Mouse (Mus musculus): ENCODE measurements around the gene Plekhh2. TPM values are rescaled to one million over a fixed set of nuclear protein-coding genes. Genes with fewer than 3 reads are reported as not detected.
A peak's percentile ranks its signal among the peaks of the same experiment; 100 is the strongest.

Gene Plekhh2
- polyA plus RNA-seq, 1 experiment from 2014 or later = 7.0 TPM

- WGBS = 28% methylated on average over 9 of the region's 9 CpGs
- Histone ChIP-seq H3K4me3 (replicated peaks) (peak overlapping the region; percentile 56), H3K9me3 (peaks cover 11% of the 10 kb centered on the region), H3K27me3 (no peaks in the 10 kb centered on the region), H3K27ac (peak overlapping the region; percentile 80), H3K9ac (replicated peaks) (peak overlapping the region; percentile 58), H3K4me1 (replicated peaks) (peaks cover 16% of the 10 kb centered on the region), H3K36me3 (no peaks in the 10 kb centered on the region), H3K4me2 (peak overlapping the region; percentile 67)
- 0 out of 2 replicates have a peak, but pooled peaks have one; percentile 7 for ATAC-seq (ENCODE audit: insufficient number of reproducible peaks, insufficient read depth, low FRiP score, low TSS enrichment, low read depth)
Observed at GRCm38 (mm10) chr17:84626857-84627305, 115.2 kb downstream of the Plekhh2 start.

DNA sequence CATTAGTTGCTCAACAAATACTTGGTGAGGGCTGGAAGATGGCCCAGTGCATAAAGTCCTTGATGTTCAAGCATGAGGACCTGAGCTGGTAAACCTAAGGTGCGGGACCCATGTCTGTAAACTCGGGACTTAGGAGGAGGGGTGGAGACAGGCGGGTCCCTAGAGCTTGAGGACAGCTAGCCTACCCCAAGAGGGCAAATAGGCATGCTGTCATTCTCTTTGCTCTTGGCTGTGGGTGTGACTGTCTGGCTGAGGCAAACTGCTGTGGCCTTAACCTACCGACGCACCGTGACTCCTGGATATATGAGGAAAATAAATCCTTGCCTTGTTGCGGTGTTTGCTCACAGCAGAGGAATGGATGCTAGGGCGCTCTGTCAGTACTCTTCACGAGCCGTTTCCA, 116.0 kb downstream of the Plekhh2 start:
- no peak overlapping the region for H3K4me2 ChIP-seq
- 85% methylated on average over 10 of the region's 10 CpGs for WGBS
- H3K27me3 ChIP-seq = no peaks in the 10 kb centered on the region
- H3K27ac ChIP-seq = no peak overlapping the region
- H3K9ac ChIP-seq (replicated peaks) = no peak overlapping the region
- no peak for ATAC-seq (ENCODE audit: insufficient number of reproducible peaks, insufficient read depth, low FRiP score, low TSS enrichment, low read depth)
- no peak overlapping the region for H3K4me3 ChIP-seq (replicated peaks)
- H3K4me1 ChIP-seq (replicated peaks) = peaks cover 13% of the 10 kb centered on the region
- no peaks in the 10 kb centered on the region for H3K36me3 ChIP-seq
- H3K9me3 ChIP-seq = peaks cover 11% of the 10 kb centered on the region

DNA sequence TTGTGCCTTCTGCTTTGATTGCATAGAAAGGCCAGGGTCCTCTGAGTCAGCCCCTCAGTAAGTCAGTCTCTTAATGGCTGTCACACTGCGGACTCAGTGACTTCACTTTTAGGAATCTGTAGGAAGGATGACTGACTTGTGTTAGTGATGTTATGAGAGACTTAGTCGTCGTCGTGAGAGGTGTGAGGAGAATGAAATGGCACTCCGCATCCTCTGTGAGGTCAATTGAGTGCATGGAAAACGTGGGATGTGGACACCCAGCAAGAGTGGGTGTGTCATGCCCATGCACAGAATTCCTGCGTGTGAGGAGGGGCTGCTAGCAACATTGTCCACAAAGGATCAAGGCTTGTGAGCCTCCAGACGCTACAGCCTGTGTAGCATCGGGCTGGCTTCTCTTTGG, 116.9 kb downstream of the Plekhh2 start:
- H3K9me3 ChIP-seq = peaks cover 9% of the 10 kb centered on the region
- H3K27me3 ChIP-seq = no peaks in the 10 kb centered on the region
- 72% methylated on average over 9 of the region's 9 CpGs for WGBS
- H3K4me3 ChIP-seq (replicated peaks) = no peak overlapping the region
- ATAC-seq (ENCODE audit: insufficient number of reproducible peaks, insufficient read depth, low FRiP score, low TSS enrichment, low read depth) = no peak
- peaks cover 10% of the 10 kb centered on the region; the same call in 1 of the 2 replicates for H3K4me1 ChIP-seq (replicated peaks)
- H3K9ac ChIP-seq (replicated peaks) = no peak overlapping the region
- H3K36me3 ChIP-seq = no peaks in the 10 kb centered on the region
- no peak overlapping the region for H3K4me2 ChIP-seq
- no peak overlapping the region for H3K27ac ChIP-seq

GRCm38 (mm10) chr17:84631836-84632235, 120.1 kb downstream of the Plekhh2 start:
- H3K4me1 ChIP-seq (replicated peaks) = peaks cover 14% of the 10 kb centered on the region
- no peak overlapping the region for H3K4me3 ChIP-seq (replicated peaks)
- H3K4me2 ChIP-seq = no peak overlapping the region
- 89% methylated on average over 6 of the region's 6 CpGs for WGBS
- no peaks in the 10 kb centered on the region for H3K36me3 ChIP-seq
- H3K27ac ChIP-seq = no peak overlapping the region
- no peak overlapping the region for H3K9ac ChIP-seq (replicated peaks)
- no peaks in the 10 kb centered on the region for H3K9me3 ChIP-seq
- H3K27me3 ChIP-seq = no peaks in the 10 kb centered on the region
- ATAC-seq (ENCODE audit: insufficient number of reproducible peaks, insufficient read depth, low FRiP score, low TSS enrichment, low read depth) = no peak

DNA sequence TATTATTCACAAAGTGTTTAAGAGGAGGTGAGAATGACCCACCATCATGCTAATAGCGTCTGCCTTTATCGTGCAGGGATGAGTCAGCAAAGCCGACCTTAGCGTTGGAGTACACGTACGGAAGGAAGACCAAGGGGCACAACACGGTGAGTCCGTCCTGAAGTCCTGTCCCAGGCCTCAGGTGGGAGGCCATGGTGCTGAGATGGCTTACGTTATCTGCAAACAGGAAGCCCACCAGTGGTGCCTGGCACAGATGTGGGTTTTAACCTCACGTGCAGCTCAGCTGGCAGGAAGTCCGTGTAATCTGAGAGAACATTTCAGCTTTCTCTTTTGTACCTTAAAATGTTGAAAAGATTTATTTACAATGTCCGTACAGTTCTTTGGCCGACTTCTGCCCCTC, 121.7 kb downstream of the Plekhh2 start:
- Histone ChIP-seq H3K4me3 (replicated peaks) (no peak overlapping the region), H3K4me2 (no peak overlapping the region), H3K9ac (replicated peaks) (no peak overlapping the region), H3K27ac (no peak overlapping the region), H3K27me3 (no peaks in the 10 kb centered on the region), H3K4me1 (replicated peaks) (peaks cover 5% of the 10 kb centered on the region), H3K36me3 (no peaks in the 10 kb centered on the region), H3K9me3 (no peaks in the 10 kb centered on the region)
- no peak for ATAC-seq (ENCODE audit: insufficient number of reproducible peaks, insufficient read depth, low FRiP score, low TSS enrichment, low read depth)
- whole genome bisulfite sequencing = 76% methylated on average over 13 of the region's 13 CpGs

- peaks cover 7% of the 10 kb centered on the region; the same call in 1 of the 2 replicates for H3K36me3 ChIP-seq
- H3K4me2 ChIP-seq = no peak overlapping the region
- no peak overlapping the region for H3K4me3 ChIP-seq (replicated peaks)
- no peak for ATAC-seq (ENCODE audit: insufficient number of reproducible peaks, insufficient read depth, low FRiP score, low TSS enrichment, low read depth)
- H3K27me3 ChIP-seq = no peaks in the 10 kb centered on the region
- H3K27ac ChIP-seq = 0 out of 2 replicates have a peak overlapping the region, but pooled peaks have one; percentile 45
- H3K9me3 ChIP-seq = no peaks in the 10 kb centered on the region
- no peak overlapping the region for H3K9ac ChIP-seq (replicated peaks)
- peaks cover 11% of the 10 kb centered on the region for H3K4me1 ChIP-seq (replicated peaks)
- WGBS = 60% methylated on average over 8 of the region's 8 CpGs
Observed at GRCm38 (mm10) chr17:84636328-84636727, 124.6 kb downstream of the Plekhh2 start.

DNA sequence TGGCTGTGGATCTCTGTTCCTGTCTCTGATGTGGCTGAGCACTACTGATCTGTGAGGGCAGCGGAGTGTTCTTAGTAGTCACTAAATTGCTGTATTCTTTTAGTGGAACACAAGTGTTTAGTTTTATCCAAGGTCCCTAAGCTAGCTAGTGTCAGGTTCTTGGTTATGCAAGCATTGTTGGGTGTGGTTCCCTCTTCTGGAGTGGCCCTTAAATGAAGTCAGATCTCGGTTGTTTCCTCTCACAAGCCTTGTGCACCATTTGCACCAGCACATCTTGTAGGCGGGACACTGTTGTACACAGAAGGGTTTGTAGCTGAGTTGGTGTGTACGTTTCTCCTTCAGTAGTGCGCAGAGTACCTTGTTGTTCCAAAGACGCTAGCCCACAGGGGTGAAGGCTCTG, 126.3 kb downstream of the Plekhh2 start:
- no peak overlapping the region for H3K4me2 ChIP-seq
- peaks cover 7% of the 10 kb centered on the region; the same call in 1 of the 2 replicates for H3K36me3 ChIP-seq
- no peak for ATAC-seq (ENCODE audit: insufficient number of reproducible peaks, insufficient read depth, low FRiP score, low TSS enrichment, low read depth)

GRCm38 (mm10) chr17:84639796-84640378, 128.2 kb downstream of the Plekhh2 start:
- no peak for ATAC-seq (ENCODE audit: insufficient number of reproducible peaks, insufficient read depth, low FRiP score, low TSS enrichment, low read depth)
- no peak overlapping the region for H3K4me3 ChIP-seq (replicated peaks)
- peaks cover 23% of the 10 kb centered on the region for H3K4me1 ChIP-seq (replicated peaks)
- H3K9ac ChIP-seq (replicated peaks) = no peak overlapping the region
- no peaks in the 10 kb centered on the region for H3K9me3 ChIP-seq
- H3K27ac ChIP-seq = no peak overlapping the region
- H3K27me3 ChIP-seq = no peaks in the 10 kb centered on the region
- 71% methylated on average over 10 of the region's 10 CpGs for WGBS
- H3K4me2 ChIP-seq = no peak overlapping the region
- H3K36me3 ChIP-seq = peaks cover 7% of the 10 kb centered on the region; the same call in 1 of the 2 replicates

More for the DNA sequence above, 126.3 kb downstream of the Plekhh2 start:
- 89% methylated on average over 6 of the region's 6 CpGs for WGBS
- Histone ChIP-seq H3K27ac (no peak overlapping the region), H3K9ac (replicated peaks) (no peak overlapping the region), H3K4me1 (replicated peaks) (peaks cover 11% of the 10 kb centered on the region), H3K9me3 (no peaks in the 10 kb centered on the region), H3K27me3 (no peaks in the 10 kb centered on the region), H3K4me3 (replicated peaks) (no peak overlapping the region)

DNA sequence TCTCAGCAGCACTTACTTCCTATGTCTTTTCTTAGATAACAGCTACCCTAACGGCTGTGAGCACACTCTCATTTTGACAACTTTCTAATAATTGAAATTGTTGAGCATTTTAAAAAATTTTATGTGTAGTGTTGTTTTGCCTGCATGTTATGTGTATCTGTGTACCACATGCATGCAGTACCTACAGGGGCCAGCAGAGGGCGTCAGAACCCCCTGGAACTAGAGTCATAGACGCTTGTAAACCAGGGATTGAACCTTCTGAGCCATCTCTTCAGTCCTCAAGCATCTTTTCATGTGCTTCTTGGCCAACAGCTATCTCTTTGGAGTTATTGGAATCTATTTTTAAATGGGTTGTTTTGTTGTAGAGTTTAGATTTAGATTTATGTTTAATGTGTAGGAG, 130.2 kb downstream of the Plekhh2 start:
- 32% methylated on average over 3 of the region's 3 CpGs for WGBS
- no peak overlapping the region for H3K4me2 ChIP-seq
- no peak for ATAC-seq (ENCODE audit: insufficient number of reproducible peaks, insufficient read depth, low FRiP score, low TSS enrichment, low read depth)
- H3K36me3 ChIP-seq = peaks cover 7% of the 10 kb centered on the region; the same call in 1 of the 2 replicates
- H3K4me3 ChIP-seq (replicated peaks) = no peak overlapping the region
- peaks cover 29% of the 10 kb centered on the region for H3K4me1 ChIP-seq (replicated peaks)
- no peaks in the 10 kb centered on the region for H3K9me3 ChIP-seq
- no peaks in the 10 kb centered on the region for H3K27me3 ChIP-seq
- no peak overlapping the region for H3K27ac ChIP-seq
- H3K9ac ChIP-seq (replicated peaks) = no peak overlapping the region

GRCm38 (mm10) chr17:84642324-84642723, 130.6 kb downstream of the Plekhh2 start:
- peaks cover 29% of the 10 kb centered on the region for H3K4me1 ChIP-seq (replicated peaks)
- H3K36me3 ChIP-seq = peaks cover 7% of the 10 kb centered on the region; the same call in 1 of the 2 replicates
- no peak overlapping the region for H3K27ac ChIP-seq
- H3K9me3 ChIP-seq = no peaks in the 10 kb centered on the region
- WGBS = 87% methylated on average over 9 of the region's 9 CpGs
- ATAC-seq (ENCODE audit: insufficient number of reproducible peaks, insufficient read depth, low FRiP score, low TSS enrichment, low read depth) = no peak
- no peak overlapping the region for H3K9ac ChIP-seq (replicated peaks)
- H3K4me3 ChIP-seq (replicated peaks) = no peak overlapping the region
- H3K4me2 ChIP-seq = no peak overlapping the region
- H3K27me3 ChIP-seq = no peaks in the 10 kb centered on the region

- H3K4me2 ChIP-seq = no peak overlapping the region
- no peaks in the 10 kb centered on the region for H3K9me3 ChIP-seq
- H3K4me3 ChIP-seq (replicated peaks) = no peak overlapping the region
- H3K27me3 ChIP-seq = no peaks in the 10 kb centered on the region
- H3K9ac ChIP-seq (replicated peaks) = no peak overlapping the region
- peaks cover 3% of the 10 kb centered on the region; the same call in 1 of the 2 replicates for H3K36me3 ChIP-seq
- peak; percentile 36; the same call in 1 of the 2 replicates for ATAC-seq (ENCODE audit: insufficient number of reproducible peaks, insufficient read depth, low FRiP score, low TSS enrichment, low read depth)
- H3K4me1 ChIP-seq (replicated peaks) = peaks cover 29% of the 10 kb centered on the region
- 37% methylated on average over 16 of the region's 16 CpGs for WGBS
- H3K27ac ChIP-seq = 0 out of 2 replicates have a peak overlapping the region, but pooled peaks have one; percentile 59
Observed at GRCm38 (mm10) chr17:84644292-84645050, 132.8 kb downstream of the Plekhh2 start.
